Mouse (Mus musculus) embryonic facial prominence, embryonic 11.5 days (tissue): ENCODE results near the gene Shq1. TPM values are rescaled to one million over a fixed set of nuclear protein-coding genes. Genes with fewer than 3 reads are reported as not detected.

ENCODE experiments used
- ATAC-seq: fragments of 200-750 bp; cut with Nextera tagmentation; replicated peaks from 2 replicates; pipeline ENCODE4 v1.8.0; 2017; ENCODE audit warnings: low read depth; ENCODE audit not compliant: insufficient number of reproducible peaks, low FRiP score, low TSS enrichment
- DNase-seq: peaks from one replicate; pipeline ENCODE4 v3.0.0-alpha.2; 2015; ENCODE audit warnings: low spot score
- H3K27ac ChIP-seq: fragments of 300-500 bp; sonication (generic); replicated peaks from 2 replicates; pipeline ENCODE4 v1.5.1; 2014; ENCODE audit warnings: mild to moderate bottlenecking, low read depth, low read length, control low read depth
- H3K27me3 ChIP-seq: fragments of 300-500 bp; sonication (generic); 2 replicates; pipeline ENCODE4 v1.6.1; 2014; ENCODE audit warnings: mild to moderate bottlenecking, low read length, moderate library complexity, mixed read lengths; ENCODE audit not compliant: control insufficient read depth, insufficient read depth
- H3K36me3 ChIP-seq: fragments of 300-500 bp; sonication (generic); replicated peaks from 2 replicates; pipeline ENCODE4 v1.6.1; 2014; ENCODE audit warnings: low read depth, mild to moderate bottlenecking, low read length, moderate library complexity, mixed read lengths; ENCODE audit not compliant: control insufficient read depth, insufficient read depth
- H3K4me1 ChIP-seq: fragments of 300-500 bp; sonication (generic); 2 replicates; pipeline ENCODE4 v1.6.1; 2014; ENCODE audit warnings: low read length, mixed read lengths; ENCODE audit not compliant: control insufficient read depth, insufficient read depth
- H3K4me2 ChIP-seq: fragments of 300-500 bp; sonication (generic); 2 replicates; pipeline ENCODE4 v1.6.1; 2014; ENCODE audit warnings: low read depth, mild to moderate bottlenecking, control low read depth, low read length, moderate library complexity
- H3K4me3 ChIP-seq: fragments of 300-500 bp; sonication (generic); 2 replicates; pipeline ENCODE4 v1.5.1; 2014; ENCODE audit warnings: low read depth, low read length, control low read depth
- H3K9ac ChIP-seq: fragments of 300-500 bp; sonication (generic); replicated peaks from 2 replicates; pipeline ENCODE4 v1.6.1; 2014; ENCODE audit warnings: mild to moderate bottlenecking, control low read depth, low read length
- H3K9me3 ChIP-seq: fragments of 300-500 bp; sonication (generic); replicated peaks from 2 replicates; pipeline ENCODE4 v1.6.1; 2016; ENCODE audit warnings: mild to moderate bottlenecking, low read length, inconsistent platforms, mixed read lengths; ENCODE audit not compliant: control insufficient read depth
- WGBS: fragments of 180-500 bp; shearing (Covaris S2); extraction: QIAGEN DNeasy Blood & Tissue Kit; methylation state at CpG from one replicate; pipeline ENCODE4 v1.1.7; 2014; 5-methylcytosine and 5-hydroxymethylcytosine counted together
- polyA plus RNA-seq: library from polyadenylated mRNA; unstranded; fragments of >200 nt; fragmentation: Nextera tagmentation; extraction: Ambion mirVana; gene quantifications from 2 replicates; pipeline ENCODE4 v1.2.1, GENCODE M21; 2014

The Shq1 gene
- polyA plus RNA-seq, 1 experiment from 2014 or later, result 17.5 TPM

- no peak overlapping the region for H3K4me2 ChIP-seq
- ATAC-seq (no peak), DNase-seq (no peak)
- 53% methylated on average over 4 of the region's 4 CpGs for WGBS
- H3K27ac ChIP-seq, result no peak overlapping the region
- H3K9ac ChIP-seq, result no peak overlapping the region
- H3K4me1 ChIP-seq, result no peaks in the 10 kb centered on the region
- H3K27me3 ChIP-seq, result no peaks in the 10 kb centered on the region; the same call in 1 of the 2 replicates
- no peak overlapping the region for H3K4me3 ChIP-seq
- H3K36me3 ChIP-seq, result no peaks in the 10 kb centered on the region
- H3K9me3 ChIP-seq, result no peaks in the 10 kb centered on the region
Observed at GRCm38 (mm10) chr6:100539698-100540097, 131.3 kb downstream of the Shq1 start.

- H3K4me2 ChIP-seq, result no peak overlapping the region
- H3K9ac ChIP-seq, result no peak overlapping the region
- no peak overlapping the region for H3K27ac ChIP-seq
- 31% methylated on average over 7 of the region's 7 CpGs for WGBS
- no peaks in the 10 kb centered on the region for H3K36me3 ChIP-seq
- no peaks in the 10 kb centered on the region; the same call in 1 of the 2 replicates for H3K27me3 ChIP-seq
- no peaks in the 10 kb centered on the region for H3K9me3 ChIP-seq
- DNase-seq (no peak), ATAC-seq (no peak)
- H3K4me3 ChIP-seq, result no peak overlapping the region
- no peaks in the 10 kb centered on the region for H3K4me1 ChIP-seq
Observed at GRCm38 (mm10) chr6:100538570-100538969, 132.4 kb downstream of the Shq1 start.

- H3K4me2 ChIP-seq, result no peak overlapping the region
- no peaks in the 10 kb centered on the region; the same call in 1 of the 2 replicates for H3K27me3 ChIP-seq
- no peaks in the 10 kb centered on the region for H3K9me3 ChIP-seq
- WGBS, result 80% methylated on average over 6 of the region's 6 CpGs
- no peak for ATAC-seq
- DNase-seq, result no peak
- H3K27ac ChIP-seq, result no peak overlapping the region
- H3K4me1 ChIP-seq, result no peaks in the 10 kb centered on the region
- H3K4me3 ChIP-seq, result no peak overlapping the region
- H3K36me3 ChIP-seq, result no peaks in the 10 kb centered on the region
- H3K9ac ChIP-seq, result no peak overlapping the region
Observed at GRCm38 (mm10) chr6:100537987-100538386, 133.0 kb downstream of the Shq1 start.

GRCm38 (mm10) chr6:100537042-100537441 is 133.9 kb downstream of the Shq1 start:
- no peak for DNase-seq
- H3K27me3 ChIP-seq, result no peaks in the 10 kb centered on the region; the same call in 1 of the 2 replicates
- no peak overlapping the region for H3K4me2 ChIP-seq
- H3K4me3 ChIP-seq, result no peak overlapping the region
- H3K9ac ChIP-seq, result no peak overlapping the region
- H3K4me1 ChIP-seq, result no peaks in the 10 kb centered on the region
- WGBS, result 78% methylated on average over 5 of the region's 5 CpGs
- H3K36me3 ChIP-seq, result no peaks in the 10 kb centered on the region
- no peaks in the 10 kb centered on the region for H3K9me3 ChIP-seq
- no peak overlapping the region for H3K27ac ChIP-seq
- no peak for ATAC-seq

GRCm38 (mm10) chr6:100533364-100533763 is 137.6 kb downstream of the Shq1 start:
- no peak overlapping the region for H3K4me3 ChIP-seq
- ATAC-seq (no peak), DNase-seq (no peak)
- no peaks in the 10 kb centered on the region; the same call in 1 of the 2 replicates for H3K4me1 ChIP-seq
- H3K27ac ChIP-seq, result no peak overlapping the region
- H3K9me3 ChIP-seq, result no peaks in the 10 kb centered on the region
- WGBS, result 60% methylated on average over 7 of the region's 7 CpGs
- no peaks in the 10 kb centered on the region; the same call in 1 of the 2 replicates for H3K27me3 ChIP-seq
- H3K4me2 ChIP-seq, result no peak overlapping the region
- H3K36me3 ChIP-seq, result no peaks in the 10 kb centered on the region
- H3K9ac ChIP-seq, result no peak overlapping the region

DNA sequence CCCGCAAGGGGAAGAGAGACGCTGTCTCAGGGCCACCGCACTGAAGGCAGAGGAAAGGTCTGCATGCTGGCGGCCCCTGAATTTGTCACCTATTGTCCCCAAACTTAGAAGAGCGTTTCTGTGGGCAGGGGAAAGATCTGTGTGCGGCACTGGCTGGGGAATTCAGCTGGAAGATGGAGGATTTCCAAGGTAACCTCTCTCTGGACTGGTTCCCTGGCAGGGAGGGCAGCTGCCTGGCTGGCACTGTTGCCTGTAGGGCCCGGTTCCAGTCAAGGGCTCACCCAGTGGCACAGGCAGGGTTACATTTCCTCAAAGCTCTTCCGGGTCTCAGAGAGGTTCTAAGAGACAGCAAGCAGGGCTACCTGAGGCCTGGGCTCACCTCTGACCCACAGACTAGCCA is 138.6 kb downstream of the Shq1 start:
- ATAC-seq (no peak), DNase-seq (no peak)
- no peak overlapping the region for H3K4me3 ChIP-seq
- 86% methylated on average over 8 of the region's 8 CpGs for WGBS
- H3K27me3 ChIP-seq, result no peaks in the 10 kb centered on the region
- H3K4me2 ChIP-seq, result no peak overlapping the region
- H3K27ac ChIP-seq, result no peak overlapping the region
- H3K36me3 ChIP-seq, result no peaks in the 10 kb centered on the region
- H3K9ac ChIP-seq, result no peak overlapping the region
- no peaks in the 10 kb centered on the region for H3K9me3 ChIP-seq
- H3K4me1 ChIP-seq, result no peaks in the 10 kb centered on the region; the same call in 1 of the 2 replicates

- WGBS, result 36% methylated on average over 3 of the region's 3 CpGs
- Histone ChIP-seq H3K4me1 (no peaks in the 10 kb centered on the region; the same call in 1 of the 2 replicates), H3K4me3 (no peak overlapping the region), H3K9me3 (no peaks in the 10 kb centered on the region), H3K4me2 (no peak overlapping the region), H3K27ac (no peak overlapping the region), H3K36me3 (no peaks in the 10 kb centered on the region), H3K27me3 (no peaks in the 10 kb centered on the region), H3K9ac (no peak overlapping the region)
- DNase-seq, result no peak
- no peak for ATAC-seq
Observed at GRCm38 (mm10) chr6:100529673-100530072, 141.3 kb downstream of the Shq1 start.

DNA sequence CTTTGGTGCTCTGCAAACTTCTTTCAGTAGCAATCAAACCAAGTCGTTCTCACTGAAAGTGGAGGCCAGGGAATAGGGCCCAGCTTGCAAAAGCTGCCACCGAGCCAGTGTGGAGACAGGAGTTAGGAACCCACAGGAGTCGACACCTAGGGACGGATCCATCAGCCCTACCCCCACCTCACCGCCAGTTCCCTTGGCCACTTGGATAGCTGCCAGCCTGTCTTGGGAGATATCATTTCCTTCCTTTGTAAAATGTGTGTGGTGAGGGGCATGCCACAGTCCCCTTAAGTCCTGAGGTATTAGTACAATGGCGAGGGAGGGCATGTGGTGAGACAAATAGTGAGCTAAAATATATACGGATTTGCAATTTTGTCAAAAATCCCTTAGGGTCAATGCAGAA is 142.4 kb downstream of the Shq1 start:
- H3K4me2 ChIP-seq, result no peak overlapping the region
- DNase-seq (no peak), ATAC-seq (no peak)
- H3K27ac ChIP-seq, result no peak overlapping the region
- no peaks in the 10 kb centered on the region for H3K9me3 ChIP-seq
- no peak overlapping the region for H3K9ac ChIP-seq
- WGBS, result 75% methylated on average over 7 of the region's 7 CpGs
- H3K36me3 ChIP-seq, result no peaks in the 10 kb centered on the region
- no peak overlapping the region for H3K4me3 ChIP-seq
- H3K27me3 ChIP-seq, result no peaks in the 10 kb centered on the region
- no peaks in the 10 kb centered on the region; the same call in 1 of the 2 replicates for H3K4me1 ChIP-seq
